Mouse (Mus musculus) limb, embryonic 15.5 days (tissue): ENCODE results near the gene Rftn1. TPM values are rescaled to one million over a fixed set of nuclear protein-coding genes. Genes with fewer than 3 reads are reported as not detected.

ENCODE experiments used
- ATAC-seq: fragments of 200-750 bp; cut with Nextera tagmentation; 2 replicates; pipeline ENCODE4 v1.8.0; 2017; ENCODE audit warnings: low read depth, moderate TSS enrichment; ENCODE audit not compliant: insufficient number of reproducible peaks, low FRiP score, low TSS enrichment
- H3K27ac ChIP-seq: fragments of 300-500 bp; sonication (generic); 2 replicates; pipeline ENCODE4 v1.5.1; 2015; ENCODE audit warnings: moderate library complexity, mild to moderate bottlenecking, inconsistent platforms
- H3K27me3 ChIP-seq: fragments of 300-500 bp; sonication (generic); 2 replicates; pipeline ENCODE4 v1.6.1; 2015; ENCODE audit warnings: inconsistent platforms
- H3K36me3 ChIP-seq: fragments of 300-500 bp; sonication (generic); 2 replicates; pipeline ENCODE4 v1.6.1; 2015; ENCODE audit warnings: inconsistent platforms
- H3K4me1 ChIP-seq: fragments of 300-500 bp; sonication (generic); 2 replicates; pipeline ENCODE4 v1.6.1; 2015; ENCODE audit warnings: inconsistent platforms
- H3K4me2 ChIP-seq: fragments of 300-500 bp; sonication (generic); 2 replicates; pipeline ENCODE4 v1.6.1; 2015; ENCODE audit warnings: mild to moderate bottlenecking, inconsistent platforms
- H3K4me3 ChIP-seq: fragments of 300-500 bp; sonication (generic); 2 replicates; pipeline ENCODE4 v1.5.1; 2015; ENCODE audit warnings: mild to moderate bottlenecking, inconsistent platforms
- H3K9ac ChIP-seq: fragments of 300-500 bp; sonication (generic); 2 replicates; pipeline ENCODE4 v1.6.1; 2015; ENCODE audit warnings: inconsistent platforms
- H3K9me3 ChIP-seq: fragments of 300-500 bp; sonication (generic); 2 replicates; pipeline ENCODE4 v1.6.1; 2016; ENCODE audit warnings: inconsistent platforms
- WGBS: fragments of 180-500 bp; shearing (Covaris S2); methylation state at CpG from one replicate; pipeline ENCODE4 v1.1.7; 2015; 5-methylcytosine and 5-hydroxymethylcytosine counted together
- polyA plus RNA-seq: library from polyadenylated mRNA; unstranded; fragments of >200 nt; fragmentation: Nextera tagmentation; extraction: Ambion mirVana; gene quantifications from 2 replicates; pipeline ENCODE4 v1.2.1, GENCODE M21; 2015

The Rftn1 gene
- polyA plus RNA-seq, 1 experiment from 2014 or later = 18.0 TPM

- H3K36me3 ChIP-seq = no peaks in the 10 kb centered on the region
- H3K27me3 ChIP-seq = no peaks in the 10 kb centered on the region
- no peak for ATAC-seq
- no peaks in the 10 kb centered on the region for H3K4me1 ChIP-seq
- H3K27ac ChIP-seq = no peak overlapping the region
- no peaks in the 10 kb centered on the region for H3K9me3 ChIP-seq
- no peak overlapping the region for H3K9ac ChIP-seq
- H3K4me3 ChIP-seq = no peak overlapping the region
- no peak overlapping the region for H3K4me2 ChIP-seq
- 77% methylated on average over 5 of the region's 5 CpGs for WGBS
These were observed 171.4 kb downstream of the Rftn1 start for GRCm38 (mm10) chr17:50019090-50019489.

- ATAC-seq = no peak
- H3K9me3 ChIP-seq = no peaks in the 10 kb centered on the region
- 68% methylated on average over 9 of the region's 9 CpGs for WGBS
These were observed 175.8 kb downstream of the Rftn1 start for GRCm38 (mm10) chr17:50014708-50015107.

GRCm38 (mm10) chr17:50013848-50014247 is 176.6 kb downstream of the Rftn1 start:
- Histone ChIP-seq H3K4me2 (no peak overlapping the region), H3K36me3 (no peaks in the 10 kb centered on the region), H3K4me1 (no peaks in the 10 kb centered on the region), H3K4me3 (no peak overlapping the region), H3K27me3 (no peaks in the 10 kb centered on the region), H3K9ac (no peak overlapping the region), H3K9me3 (no peaks in the 10 kb centered on the region), H3K27ac (no peak overlapping the region)
- ATAC-seq = no peak
- WGBS = 60% methylated on average over 2 of the region's 2 CpGs

More at GRCm38 (mm10) chr17:50014708-50015107, 175.8 kb downstream of the Rftn1 start:
- H3K9ac ChIP-seq = no peak overlapping the region
- H3K27ac ChIP-seq = no peak overlapping the region
- no peak overlapping the region for H3K4me2 ChIP-seq
- H3K27me3 ChIP-seq = no peaks in the 10 kb centered on the region
- no peaks in the 10 kb centered on the region for H3K36me3 ChIP-seq
- no peak overlapping the region for H3K4me3 ChIP-seq
- no peaks in the 10 kb centered on the region for H3K4me1 ChIP-seq

- ATAC-seq = no peak
- 26% methylated on average over 4 of the region's 4 CpGs for WGBS
- H3K4me2 ChIP-seq = no peak overlapping the region
- H3K27me3 ChIP-seq = no peaks in the 10 kb centered on the region
- H3K4me3 ChIP-seq = no peak overlapping the region
- H3K4me1 ChIP-seq = no peaks in the 10 kb centered on the region
- H3K27ac ChIP-seq = no peak overlapping the region
- H3K9ac ChIP-seq = no peak overlapping the region
- H3K9me3 ChIP-seq = no peaks in the 10 kb centered on the region
- no peaks in the 10 kb centered on the region for H3K36me3 ChIP-seq
These were observed 180.4 kb downstream of the Rftn1 start for GRCm38 (mm10) chr17:50010096-50010495.

- ATAC-seq = no peak
- Histone ChIP-seq H3K36me3 (no peaks in the 10 kb centered on the region), H3K4me2 (no peak overlapping the region), H3K27me3 (no peaks in the 10 kb centered on the region), H3K27ac (no peak overlapping the region), H3K9ac (no peak overlapping the region), H3K4me1 (no peaks in the 10 kb centered on the region), H3K4me3 (no peak overlapping the region), H3K9me3 (no peaks in the 10 kb centered on the region)
- 22% methylated on average over 9 of the region's 9 CpGs for WGBS
These were observed 183.6 kb downstream of the Rftn1 start for GRCm38 (mm10) chr17:50006721-50007351.

- ATAC-seq = no peak
- no peaks in the 10 kb centered on the region for H3K9me3 ChIP-seq
- H3K4me3 ChIP-seq = no peak overlapping the region
- WGBS = 52% methylated on average over 7 of the region's 7 CpGs
- no peak overlapping the region for H3K9ac ChIP-seq
- H3K27ac ChIP-seq = no peak overlapping the region
- no peaks in the 10 kb centered on the region for H3K27me3 ChIP-seq
- H3K4me2 ChIP-seq = no peak overlapping the region
- H3K4me1 ChIP-seq = no peaks in the 10 kb centered on the region
- no peaks in the 10 kb centered on the region for H3K36me3 ChIP-seq
These were observed 184.1 kb downstream of the Rftn1 start for GRCm38 (mm10) chr17:50006338-50006720.

GRCm38 (mm10) chr17:50003156-50003555 is 187.3 kb downstream of the Rftn1 start:
- no peaks in the 10 kb centered on the region for H3K4me1 ChIP-seq
- H3K27me3 ChIP-seq = no peaks in the 10 kb centered on the region
- no peak for ATAC-seq
- no peak overlapping the region for H3K27ac ChIP-seq
- no peak overlapping the region for H3K4me2 ChIP-seq
- 69% methylated on average over 4 of the region's 4 CpGs for WGBS
- H3K4me3 ChIP-seq = no peak overlapping the region
- peaks cover 7% of the 10 kb centered on the region; the same call in 1 of the 2 replicates for H3K36me3 ChIP-seq
- H3K9me3 ChIP-seq = no peaks in the 10 kb centered on the region
- H3K9ac ChIP-seq = no peak overlapping the region

- no peaks in the 10 kb centered on the region for H3K4me1 ChIP-seq
- peaks cover 7% of the 10 kb centered on the region; the same call in 1 of the 2 replicates for H3K36me3 ChIP-seq
- no peaks in the 10 kb centered on the region for H3K9me3 ChIP-seq
- no peak overlapping the region for H3K4me2 ChIP-seq
- no peaks in the 10 kb centered on the region for H3K27me3 ChIP-seq
- no peak overlapping the region for H3K27ac ChIP-seq
- H3K9ac ChIP-seq = no peak overlapping the region
- no peak overlapping the region for H3K4me3 ChIP-seq
- 78% methylated on average over 3 of the region's 3 CpGs for WGBS
- no peak for ATAC-seq
These were observed 188.3 kb downstream of the Rftn1 start for GRCm38 (mm10) chr17:50002171-50002570.

- Histone ChIP-seq H3K36me3 (peaks cover 7% of the 10 kb centered on the region; the same call in 1 of the 2 replicates), H3K4me1 (no peaks in the 10 kb centered on the region), H3K9ac (no peak overlapping the region), H3K9me3 (no peaks in the 10 kb centered on the region), H3K27ac (no peak overlapping the region), H3K4me2 (no peak overlapping the region), H3K4me3 (no peak overlapping the region), H3K27me3 (no peaks in the 10 kb centered on the region)
- no peak for ATAC-seq
These were observed 188.7 kb downstream of the Rftn1 start for GRCm38 (mm10) chr17:50001754-50002153.

- no peak overlapping the region for H3K27ac ChIP-seq
- H3K9ac ChIP-seq = no peak overlapping the region
- H3K27me3 ChIP-seq = no peaks in the 10 kb centered on the region
- no peak overlapping the region for H3K4me2 ChIP-seq
- H3K36me3 ChIP-seq = peaks cover 7% of the 10 kb centered on the region; the same call in 1 of the 2 replicates
- no peak for ATAC-seq
- 92% methylated on average over 3 of the region's 3 CpGs for WGBS
- no peaks in the 10 kb centered on the region for H3K9me3 ChIP-seq
- no peaks in the 10 kb centered on the region for H3K4me1 ChIP-seq
- H3K4me3 ChIP-seq = no peak overlapping the region
These were observed 189.9 kb downstream of the Rftn1 start for GRCm38 (mm10) chr17:50000580-50000979.

- Histone ChIP-seq H3K9me3 (no peaks in the 10 kb centered on the region), H3K4me1 (no peaks in the 10 kb centered on the region), H3K9ac (no peak overlapping the region), H3K36me3 (peaks cover 7% of the 10 kb centered on the region; the same call in 1 of the 2 replicates), H3K4me3 (no peak overlapping the region), H3K27ac (no peak overlapping the region), H3K27me3 (no peaks in the 10 kb centered on the region), H3K4me2 (no peak overlapping the region)
- ATAC-seq = no peak
- 32% methylated on average over 5 of the region's 5 CpGs for WGBS
These were observed 193.8 kb downstream of the Rftn1 start for GRCm38 (mm10) chr17:49996626-49997152.

GRCm38 (mm10) chr17:49996097-49996496 is 194.4 kb downstream of the Rftn1 start:
- H3K36me3 ChIP-seq = peaks cover 7% of the 10 kb centered on the region; the same call in 1 of the 2 replicates
- H3K27me3 ChIP-seq = no peaks in the 10 kb centered on the region

More at GRCm38 (mm10) chr17:49996097-49996496, 194.4 kb downstream of the Rftn1 start:
- no peak for ATAC-seq
- Histone ChIP-seq H3K4me2 (no peak overlapping the region), H3K4me1 (no peaks in the 10 kb centered on the region), H3K9me3 (no peaks in the 10 kb centered on the region), H3K27ac (no peak overlapping the region), H3K9ac (no peak overlapping the region), H3K4me3 (no peak overlapping the region)
- 69% methylated on average over 6 of the region's 6 CpGs for WGBS
